Mouse (Mus musculus) ES-CJ7 (cell line): ENCODE measurements around the gene Dync1i1.
A peak's percentile ranks its signal among the peaks of the same experiment; 100 is the strongest.

ENCODE experiments used
- DNase-seq: peaks from one replicate; pipeline ENCODE4 v3.0.0; 2011; ENCODE audit warnings: low read depth, low spot score

Dync1i1 gene

DNA sequence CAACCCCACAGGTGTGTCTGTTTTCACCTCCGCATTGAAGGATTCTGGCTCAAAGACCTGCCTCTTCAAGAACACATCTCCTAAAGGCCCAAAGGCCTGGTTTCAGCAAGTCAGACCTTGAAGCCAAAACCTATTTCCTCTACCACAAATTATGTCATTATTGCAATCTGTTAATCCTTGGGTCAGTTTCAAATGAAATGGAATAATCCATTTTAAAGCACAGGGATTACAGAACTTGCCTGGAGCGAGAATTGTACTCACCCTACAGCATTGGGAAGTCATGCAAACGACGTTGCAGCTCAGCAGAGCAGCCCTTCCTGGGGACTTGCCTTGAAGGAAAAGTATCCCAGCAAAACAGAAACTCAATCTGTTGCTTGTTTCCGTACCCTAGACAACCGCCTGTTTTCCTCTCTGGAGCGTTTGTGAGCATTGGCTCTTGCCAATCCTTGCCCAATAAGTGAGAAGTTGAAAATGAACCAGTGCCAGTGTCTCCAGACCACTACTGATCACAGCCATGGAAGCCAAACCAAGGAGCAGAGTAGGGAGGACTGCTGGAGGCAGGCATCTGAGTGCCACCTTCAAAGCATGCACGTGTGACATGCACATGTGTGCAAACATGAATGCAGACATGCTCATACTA lies 241.5 kb downstream of the Dync1i1 start:
- DNase-seq, result no peak

DNA sequence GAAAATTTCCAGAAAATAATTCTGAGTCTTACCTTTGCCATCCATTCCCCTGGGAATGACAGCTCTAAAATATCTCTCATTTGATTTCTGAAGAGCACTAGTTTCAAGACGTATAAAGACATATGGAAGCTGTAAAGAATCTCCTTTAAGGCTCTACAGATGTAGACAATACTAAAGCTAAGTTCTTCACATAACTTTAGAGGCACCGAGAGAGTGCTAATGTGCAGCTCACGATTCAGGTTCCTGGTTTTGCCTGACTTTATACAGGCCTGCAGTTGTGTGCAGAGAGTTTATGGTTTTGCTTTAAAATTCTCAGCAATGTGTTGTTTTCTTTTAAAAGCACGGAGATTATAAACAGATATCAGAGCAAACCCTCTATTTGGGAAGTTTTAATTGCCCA lies 242.1 kb downstream of the Dync1i1 start:
- DNase-seq, result no peak

DNA sequence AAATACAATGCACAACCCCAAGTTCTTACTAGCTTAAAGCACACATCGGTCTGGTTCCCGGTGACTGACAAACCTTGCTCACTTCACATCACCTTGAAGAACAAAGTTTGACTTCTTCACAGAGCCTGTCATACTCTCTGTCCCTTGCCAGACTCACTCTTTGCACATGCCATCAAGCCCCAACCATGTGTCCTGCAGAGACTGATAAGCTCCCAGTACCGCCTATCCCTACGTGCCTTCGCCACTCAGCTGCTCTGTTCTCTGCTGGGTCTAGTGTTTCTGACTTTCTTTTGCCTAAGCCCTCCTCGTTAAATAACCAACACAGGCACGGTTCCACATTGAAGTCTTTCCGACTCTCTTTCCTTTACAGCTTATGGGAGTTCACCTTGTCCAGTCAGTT lies 244.2 kb downstream of the Dync1i1 start:
- no peak for DNase-seq

DNA sequence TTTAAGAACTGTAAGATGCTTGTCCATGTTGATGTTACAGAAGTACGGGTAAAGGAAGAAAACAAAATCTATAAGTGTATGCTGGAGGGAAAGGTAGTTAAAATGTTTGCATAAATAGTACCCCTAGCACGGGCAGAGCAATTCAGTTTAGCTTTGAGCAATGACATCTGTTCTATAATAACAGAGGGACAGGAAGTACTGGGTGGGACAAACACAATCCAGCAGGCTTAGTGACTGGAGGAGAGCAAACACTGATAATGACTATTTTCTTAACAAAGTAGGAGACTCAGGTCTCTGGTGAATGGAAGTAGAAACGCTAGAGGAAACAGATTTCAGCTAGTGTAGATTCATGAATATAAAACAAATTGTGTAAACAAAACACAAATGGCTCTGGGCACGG lies 250.8 kb downstream of the Dync1i1 start:
- no peak for DNase-seq

DNA sequence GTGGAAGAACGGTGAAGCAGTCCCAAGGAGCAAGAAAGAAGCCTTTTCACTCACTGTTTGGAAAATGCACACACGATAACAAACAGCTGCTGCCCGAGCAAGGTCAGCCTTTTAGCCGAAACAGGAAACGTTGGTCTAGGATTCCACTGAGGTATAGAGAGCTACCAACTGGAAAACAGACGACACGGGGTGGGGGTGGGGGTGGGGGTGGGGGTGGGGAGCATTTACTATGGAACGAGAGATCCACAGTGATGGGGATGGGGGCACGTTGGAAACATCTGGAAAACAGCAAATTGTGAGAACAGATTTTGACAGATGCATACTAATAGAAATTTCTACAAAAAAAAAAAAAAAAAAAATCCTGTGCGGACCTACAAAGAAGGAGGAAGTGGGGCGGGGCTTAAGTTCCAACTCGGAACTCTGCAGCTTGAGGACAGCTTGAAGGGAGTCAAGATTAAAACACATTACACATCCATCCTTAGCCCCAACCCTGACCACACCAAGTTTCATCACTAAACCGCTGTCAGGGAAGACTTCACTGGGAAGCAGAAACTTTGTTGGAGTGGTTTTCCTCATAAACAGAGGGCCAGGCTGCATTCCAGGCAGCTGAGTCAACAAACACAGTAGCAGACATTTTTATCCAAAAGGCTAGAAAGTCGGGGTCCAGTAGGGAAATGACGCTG lies 251.9 kb downstream of the Dync1i1 start:
- DNase-seq, result peak; percentile 24

DNA sequence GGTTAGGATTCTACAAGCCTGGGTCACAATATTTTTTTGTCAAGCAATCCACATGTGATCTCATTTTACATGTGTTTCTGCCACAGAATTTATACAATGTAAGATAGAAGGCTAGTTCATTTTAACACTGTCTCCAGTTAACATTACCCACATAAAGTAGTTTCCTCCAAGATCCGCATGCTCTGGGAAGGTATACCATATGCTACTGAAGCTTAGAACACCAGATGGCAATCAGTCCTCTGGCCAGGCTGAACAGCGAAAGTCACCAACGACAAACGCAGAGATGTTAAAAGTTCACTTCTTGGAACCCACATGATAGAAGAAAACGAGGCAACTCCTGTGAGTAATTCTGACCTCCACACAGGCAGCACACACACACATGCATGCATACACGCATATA lies 265.8 kb downstream of the Dync1i1 start:
- DNase-seq, result no peak

DNA sequence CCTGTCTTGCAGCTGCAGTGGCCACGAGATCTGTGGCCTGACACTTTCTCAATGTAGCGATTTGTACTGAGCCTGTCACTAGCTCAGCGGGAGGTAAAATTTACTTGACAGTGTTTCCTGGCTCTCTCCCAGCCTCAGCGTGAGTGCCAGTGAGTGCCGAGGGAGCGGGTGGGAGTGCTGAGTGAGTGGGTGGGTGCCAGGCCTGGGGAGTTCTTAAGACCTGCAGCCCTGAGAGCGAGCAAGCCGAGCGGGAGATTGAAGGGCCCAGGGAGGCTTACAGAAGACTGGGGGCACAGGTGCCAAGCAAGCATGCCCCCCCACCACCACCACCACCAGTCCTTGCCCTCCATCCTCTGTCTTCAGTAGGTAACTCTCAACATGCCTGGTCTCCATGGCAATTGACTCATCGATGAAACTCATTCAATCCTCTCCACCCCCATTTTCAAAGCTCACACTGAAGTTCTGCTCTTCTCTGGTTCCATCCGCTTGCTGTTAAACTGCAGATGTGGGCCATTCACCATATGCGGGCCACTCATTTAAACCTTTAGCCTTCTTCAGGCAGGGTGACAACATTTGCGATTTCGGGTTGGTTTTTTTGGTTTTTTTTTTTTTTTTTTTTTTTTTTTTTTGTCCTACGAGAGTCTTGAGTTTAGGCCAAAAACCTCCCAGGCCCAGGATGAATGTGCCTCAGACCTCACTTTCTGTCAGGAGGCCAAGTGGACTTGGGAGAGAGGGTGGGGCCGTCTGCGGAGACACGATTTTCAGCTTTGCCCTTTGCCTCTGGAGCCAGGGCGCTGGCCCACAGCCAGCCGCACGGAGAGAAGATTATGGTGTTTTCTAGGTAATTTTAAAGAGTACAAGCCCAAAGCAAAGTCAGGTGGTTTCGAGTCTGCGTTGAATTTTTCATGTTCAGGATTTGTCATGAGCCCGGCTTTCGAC lies 266.6 kb downstream of the Dync1i1 start:
- no peak for DNase-seq

DNA sequence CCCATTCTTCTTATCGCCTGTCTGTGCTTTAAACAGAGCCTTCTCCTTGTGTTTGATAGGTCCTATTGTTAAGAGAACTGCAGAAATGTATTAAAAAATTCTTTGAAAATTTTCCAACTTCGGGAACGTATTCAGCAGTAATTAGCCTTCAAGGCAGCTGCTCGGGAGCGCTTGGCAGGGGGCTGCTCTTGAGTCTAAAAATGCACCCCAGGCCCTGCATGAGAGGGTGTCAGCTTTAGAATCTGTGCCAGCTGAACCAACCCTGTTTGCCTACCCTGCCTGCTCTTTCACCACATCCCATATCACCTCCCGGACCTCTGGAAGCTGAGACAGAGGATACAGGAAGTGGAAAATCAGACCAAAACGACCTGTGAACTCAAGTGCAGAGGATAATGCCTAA lies 267.6 kb downstream of the Dync1i1 start:
- no peak for DNase-seq

DNA sequence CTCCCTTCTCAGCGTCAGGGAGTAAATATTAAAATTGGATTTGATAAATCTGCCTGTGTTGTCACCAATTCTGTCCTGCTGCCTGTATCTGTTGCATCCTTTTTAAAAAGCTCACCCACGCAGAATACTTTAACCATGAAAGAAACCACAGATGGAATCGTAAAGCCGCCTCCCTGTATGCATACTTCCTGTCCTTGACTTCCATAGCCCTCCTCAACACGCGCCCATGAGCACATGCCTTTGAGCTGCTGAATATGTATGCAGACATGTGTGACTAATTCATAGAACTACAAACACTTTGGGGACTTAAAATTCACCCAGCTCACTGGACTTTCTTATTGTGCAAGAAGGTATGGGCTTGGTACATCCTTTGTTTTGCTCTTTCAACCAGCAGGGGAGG lies 272.1 kb downstream of the Dync1i1 start:
- DNase-seq, result no peak

DNA sequence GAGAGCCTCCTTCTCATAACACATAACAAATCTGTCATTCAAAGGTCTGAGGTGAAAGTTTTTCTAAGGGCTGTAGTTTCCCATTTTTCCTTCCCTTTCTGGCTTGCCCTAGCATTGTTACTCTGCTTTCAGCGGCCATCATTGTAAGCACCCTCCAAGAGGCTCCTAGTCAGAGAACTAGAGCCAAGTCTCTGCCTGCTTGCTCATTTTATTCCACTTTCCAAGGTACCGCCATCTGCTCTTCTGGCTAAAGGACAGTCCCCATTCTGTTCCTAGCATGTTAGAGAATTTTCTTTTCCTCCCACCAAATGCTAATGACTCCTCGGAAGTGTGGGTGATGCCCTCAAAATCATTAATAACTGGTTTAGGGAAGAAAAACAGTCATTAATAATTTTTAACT lies 276.6 kb downstream of the Dync1i1 start:
- DNase-seq, result no peak

DNA sequence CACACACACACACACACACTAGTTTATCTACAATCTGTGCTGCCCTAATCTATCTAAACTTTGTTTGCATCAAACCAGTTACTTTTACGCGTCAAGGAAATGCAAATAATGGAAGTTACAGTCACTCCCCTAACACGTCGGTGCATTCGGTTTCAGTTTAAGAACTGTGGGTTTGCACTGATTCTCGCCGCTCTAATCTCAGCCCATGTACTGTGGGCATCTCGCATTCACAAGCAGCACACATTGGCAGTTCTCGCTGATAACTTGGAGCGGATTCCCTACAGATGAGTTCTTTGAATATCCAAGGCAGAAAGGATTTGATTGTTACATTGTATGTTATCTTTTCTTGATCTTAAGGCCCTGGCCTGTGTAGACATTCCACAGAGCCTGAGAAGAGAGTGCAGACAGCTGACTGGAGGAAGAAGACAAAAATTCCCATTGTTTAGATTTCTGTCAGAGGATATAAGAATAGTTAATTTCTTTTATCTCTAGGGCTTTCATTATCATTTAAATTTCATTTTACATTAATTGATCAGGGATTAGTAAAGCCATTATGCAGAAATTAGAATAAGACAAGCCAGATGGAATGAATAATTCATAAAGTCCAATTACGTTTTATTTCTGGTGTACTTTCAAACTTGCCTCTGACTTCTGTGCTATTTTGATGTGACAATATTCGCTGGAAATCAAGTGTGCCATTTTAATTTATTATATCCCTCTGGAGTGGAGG lies 279.5 kb downstream of the Dync1i1 start:
- DNase-seq, result no peak

DNA sequence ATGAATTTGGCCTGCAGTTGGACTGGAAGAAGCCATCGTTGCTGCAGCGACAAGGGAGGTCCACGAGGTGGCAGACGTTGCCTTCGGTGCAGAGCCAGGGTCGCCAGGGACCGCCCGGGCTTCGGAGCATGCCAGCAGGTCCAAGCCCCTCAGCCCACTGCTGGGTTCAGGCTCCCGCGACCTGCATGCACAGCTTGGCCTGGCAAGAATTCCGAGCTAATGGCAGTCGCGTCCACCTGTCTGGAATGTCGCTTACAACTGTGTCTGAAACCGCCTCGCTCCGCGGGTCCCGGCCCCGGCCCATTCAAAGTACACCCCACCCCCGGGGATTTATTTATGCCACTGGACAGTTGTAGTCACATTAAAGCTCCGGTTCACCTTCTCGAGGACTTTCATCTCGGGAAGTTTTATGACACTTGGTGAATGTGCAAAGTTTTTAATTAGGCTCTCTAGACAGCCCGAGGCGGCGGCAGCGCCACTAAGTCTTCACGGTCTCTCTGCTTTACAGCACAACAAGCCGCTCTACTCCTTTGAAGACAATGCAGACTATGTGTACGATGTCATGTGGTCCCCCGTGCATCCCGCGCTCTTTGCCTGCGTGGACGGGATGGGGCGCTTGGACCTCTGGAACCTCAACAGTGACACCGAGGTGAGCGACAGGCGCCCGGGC lies 280.5 kb downstream of the Dync1i1 start:
- peak; percentile 81 for DNase-seq

DNA sequence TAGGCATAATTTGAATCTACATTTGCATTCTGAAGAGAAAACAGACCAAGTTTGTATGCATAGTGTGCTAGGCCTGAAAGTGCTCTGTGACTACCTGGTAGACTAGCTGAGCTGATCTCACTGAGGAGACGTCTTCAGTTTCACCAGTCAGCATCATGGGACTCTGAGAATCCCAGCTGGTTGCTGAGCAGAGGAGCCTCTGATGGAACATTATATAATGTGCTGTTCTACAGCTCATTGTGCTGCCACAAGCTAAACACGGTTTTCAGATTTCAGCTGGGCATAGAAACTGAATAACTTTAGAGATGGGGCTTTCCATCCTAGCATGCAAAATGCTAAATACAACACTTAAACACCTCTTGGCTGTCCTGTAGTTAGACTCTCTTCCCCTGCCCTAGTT lies 285.9 kb downstream of the Dync1i1 start:
- no peak for DNase-seq

DNA sequence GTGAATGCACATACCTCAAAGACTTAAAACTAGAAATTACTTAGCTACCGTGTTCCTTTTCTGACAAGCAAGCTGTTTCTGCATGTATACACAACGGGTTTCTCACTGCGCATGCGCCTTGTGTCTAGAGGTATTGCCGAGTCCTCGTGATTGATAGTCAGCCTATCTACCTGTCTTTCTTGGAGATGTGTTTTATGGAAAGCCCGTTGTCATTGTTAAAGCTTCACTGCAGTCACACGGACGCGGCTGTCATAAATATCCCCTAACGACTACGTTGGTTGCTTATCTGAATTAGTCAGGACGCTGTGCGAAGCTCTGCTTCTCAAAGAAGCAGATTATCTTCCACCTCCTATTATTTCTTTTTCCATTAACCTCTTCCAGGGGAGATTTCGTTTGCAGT lies 290.2 kb downstream of the Dync1i1 start:
- no peak for DNase-seq

DNA sequence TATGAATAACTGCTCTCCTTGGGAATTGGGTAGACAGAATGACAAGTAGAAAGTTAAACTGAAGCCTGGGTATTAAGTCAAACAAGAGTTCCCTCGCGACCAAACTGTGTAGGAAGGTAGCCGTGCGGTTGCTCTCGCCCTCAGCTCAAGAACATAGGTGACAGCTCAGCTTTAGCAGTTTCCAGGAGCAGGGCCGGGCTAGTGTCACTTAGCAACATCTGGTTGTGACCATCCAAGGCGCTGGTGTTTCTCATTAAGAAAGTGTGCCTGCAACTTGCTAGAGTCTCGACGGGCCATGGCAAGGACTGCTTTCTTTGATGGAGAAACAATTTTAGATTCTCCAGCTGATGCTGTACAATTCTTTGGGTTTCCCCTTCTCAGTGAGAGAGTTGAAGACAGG lies 291.5 kb downstream of the Dync1i1 start:
- no peak for DNase-seq

DNA sequence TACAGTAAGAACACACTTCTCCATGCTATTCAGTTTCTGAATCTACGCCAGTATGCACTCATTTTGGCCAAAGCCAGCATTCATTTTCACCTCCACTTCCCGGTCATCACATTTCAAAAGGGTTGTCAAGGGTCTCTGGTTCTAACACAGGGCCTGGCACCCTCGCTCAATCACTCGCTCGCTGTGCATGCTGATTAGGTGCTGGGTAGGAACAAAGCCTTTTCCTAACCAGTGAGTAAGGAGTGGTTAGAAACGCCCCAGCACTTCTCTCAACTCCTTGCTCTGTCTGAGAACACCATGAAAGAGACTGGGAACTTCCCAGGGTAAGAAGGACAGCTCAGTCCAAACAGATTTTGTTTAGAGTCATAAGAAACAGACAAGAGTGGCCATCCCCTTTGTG lies 298.5 kb downstream of the Dync1i1 start:
- DNase-seq, result peak; percentile 17

DNA sequence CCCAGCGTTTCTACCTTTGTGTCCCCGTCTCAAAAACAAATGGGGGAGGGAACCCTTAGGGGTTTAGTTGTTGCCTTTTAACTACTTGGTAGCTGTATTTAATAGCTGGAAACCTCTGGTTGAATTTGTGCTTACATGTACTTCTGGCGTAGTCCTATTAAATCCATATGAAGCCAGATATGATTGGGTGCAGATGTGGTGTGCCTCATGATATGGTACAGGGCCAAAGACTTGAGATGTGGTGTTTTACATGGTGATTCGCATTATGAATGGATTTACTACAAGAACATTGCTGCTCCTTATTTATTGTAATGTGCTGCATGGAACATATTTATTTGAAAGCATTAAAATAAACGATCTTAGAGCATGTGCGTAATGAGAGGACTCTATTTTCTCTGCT lies 302.2 kb downstream of the Dync1i1 start:
- DNase-seq, result no peak

DNA sequence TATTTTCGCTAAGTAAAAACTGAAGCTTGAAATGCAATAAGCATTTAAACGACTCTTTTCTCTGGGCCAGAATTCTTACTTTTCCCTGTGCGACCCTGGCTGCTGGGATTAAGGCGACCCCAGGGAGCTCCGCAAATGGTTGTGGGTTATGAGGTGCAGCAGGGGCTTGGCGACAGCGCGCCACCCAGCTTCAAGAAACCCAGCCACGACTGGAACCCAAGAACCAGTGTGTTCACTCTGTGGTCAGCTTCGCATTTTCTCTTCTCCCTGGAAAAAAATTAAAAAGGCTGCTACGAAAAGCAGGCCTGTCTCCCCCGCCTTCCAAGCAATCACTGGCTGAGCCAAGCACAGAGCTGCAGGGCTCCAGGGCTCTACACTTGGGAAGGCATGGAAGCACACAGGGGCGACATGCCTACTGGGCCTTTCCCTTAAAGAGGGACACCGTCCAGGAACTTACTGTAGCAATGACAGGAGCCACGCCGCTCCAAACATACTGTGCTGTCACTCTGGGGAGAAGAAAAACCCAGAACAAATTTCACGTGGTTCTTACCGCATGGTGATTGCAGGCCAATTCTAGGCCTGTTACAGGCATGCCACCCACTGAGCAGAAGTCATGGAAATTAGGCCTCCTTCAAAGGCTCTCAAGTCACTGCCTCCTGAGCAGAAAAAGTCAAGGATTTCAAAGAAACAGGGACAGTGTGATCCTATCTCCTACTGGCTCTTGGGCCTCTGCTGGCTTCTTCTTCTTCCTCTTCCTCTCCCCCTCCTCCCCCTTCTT lies 313.5 kb downstream of the Dync1i1 start:
- DNase-seq, result peak; percentile 25

DNA sequence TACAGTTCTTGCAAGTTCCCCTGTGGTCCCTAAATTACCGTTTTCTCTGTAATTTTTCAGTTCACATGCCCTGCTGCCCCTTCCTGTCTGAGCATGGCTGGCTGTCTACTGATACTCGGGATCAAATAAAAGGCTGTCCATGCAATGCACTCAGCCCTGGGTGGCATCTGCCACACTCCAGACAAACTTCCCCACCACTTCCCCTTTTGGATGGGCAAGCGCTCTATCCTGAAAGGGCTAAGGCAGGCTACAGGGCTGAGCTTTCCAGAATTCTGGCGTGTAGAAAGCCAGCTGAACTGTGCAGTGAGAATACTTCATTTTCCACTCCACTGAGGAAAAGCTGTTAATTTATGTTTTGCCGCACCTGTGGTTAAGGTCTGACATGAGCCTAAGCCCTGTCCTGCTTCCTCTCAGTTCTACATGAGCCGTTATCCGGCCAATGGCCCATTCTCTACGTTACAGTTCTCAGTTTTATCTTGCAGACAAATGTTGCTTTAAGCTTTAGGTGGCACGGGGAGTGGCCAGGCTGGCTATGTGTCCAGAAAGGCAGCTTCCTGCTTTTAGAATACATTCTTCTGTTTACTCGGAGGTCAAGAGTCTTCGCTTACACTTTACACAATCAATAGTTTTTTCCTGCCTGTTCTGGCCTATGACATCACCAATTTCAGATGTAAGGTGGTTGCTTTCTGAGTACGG lies 321.4 kb downstream of the Dync1i1 start:
- DNase-seq, result no peak

DNA sequence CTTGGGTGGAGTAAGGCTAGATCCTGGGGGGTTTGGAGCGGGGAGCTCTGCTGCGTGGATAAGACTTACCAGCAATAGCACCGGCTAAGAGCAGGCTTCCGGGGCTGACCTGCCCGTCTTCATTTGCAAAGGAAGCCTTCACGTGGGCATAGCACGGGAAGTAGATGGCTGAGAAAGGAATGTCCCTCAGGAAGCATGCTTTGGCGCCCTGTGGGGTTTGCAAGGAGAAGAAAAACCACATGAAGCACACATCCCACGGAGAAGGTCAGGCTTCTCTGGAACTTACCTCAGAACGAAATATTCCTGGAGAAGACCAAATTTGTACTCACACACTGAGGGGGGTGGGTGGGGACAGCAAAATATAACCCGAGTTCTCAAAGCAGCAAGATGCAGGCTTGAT lies 327.3 kb downstream of the Dync1i1 start:
- DNase-seq, result peak; percentile 36
